Mouse (Mus musculus) E14TG2a.4 (cell line): Measurements from ENCODE around the gene Cdca5.

Source experiments
- CTCF ChIP-seq: conservative IDR thresholded peaks from 2 replicates; pipeline ENCODE4 v1.5.1; 2014; ENCODE audit warnings: low read length
- NANOG ChIP-seq: IDR thresholded peaks from 2 replicates; pipeline ENCODE4 v1.6.1; 2014; ENCODE audit warnings: borderline replicate concordance, low read length, mixed read lengths

DNA sequence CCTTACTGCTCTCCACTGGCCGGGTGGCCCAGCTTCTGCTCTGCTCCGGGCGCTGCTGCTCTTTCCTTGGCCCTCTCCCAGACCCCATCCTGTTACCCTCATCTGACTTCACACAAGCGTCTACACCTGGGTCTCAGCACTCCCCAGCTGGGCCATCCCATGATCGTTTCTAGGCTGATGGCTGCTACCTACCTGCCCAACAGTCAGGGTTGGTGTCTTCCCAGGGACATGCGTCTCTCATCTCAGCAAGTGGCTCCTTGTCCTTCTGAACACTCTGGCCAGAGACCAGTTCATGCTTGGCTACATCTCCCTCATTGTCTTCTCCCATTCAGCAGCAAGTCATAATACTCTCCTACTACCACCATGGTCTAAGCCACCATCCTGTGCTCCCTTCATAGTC, 54.9 kb downstream of the Cdca5 start:
- no peak for TF ChIP-seq CTCF
- TF ChIP-seq NANOG, result no peak
